Mouse (Mus musculus) right cerebral cortex, postnatal 14 days (tissue): ENCODE measurements around the gene Lsm2.
A peak's percentile ranks its signal among the peaks of the same experiment; 100 is the strongest.
"Not testable (repeated sequence)": the region's sequence is repeated elsewhere in the genome, so short reads cannot be mapped to it uniquely, and the experiment has no call there.

Source experiments
- DNase-seq: peaks from one replicate; pipeline ENCODE4 v3.0.0; 2022

Lsm2 gene

GRCm38 (mm10) chr17:34981690-34982180 is at the start of gene Lsm2:
Lsm2 (plus strand) TSS chr17:34981862.
- DNase-seq: peak; percentile 87

- DNase-seq: no peak
Measured at GRCm38 (mm10) chr17:34932287-34932686, 49.4 kb upstream of the Lsm2 start.

GRCm38 (mm10) chr17:34934031-34934430 is 47.6 kb upstream of the Lsm2 start:
- no peak for DNase-seq

GRCm38 (mm10) chr17:34934830-34935229 is 46.8 kb upstream of the Lsm2 start:
- DNase-seq: no peak

- DNase-seq: no peak
Measured at GRCm38 (mm10) chr17:34937960-34938505, 43.6 kb upstream of the Lsm2 start.

GRCm38 (mm10) chr17:34941344-34942041 is 40.2 kb upstream of the Lsm2 start:
- no peak for DNase-seq

GRCm38 (mm10) chr17:34943128-34943815 is 38.4 kb upstream of the Lsm2 start:
- no peak for DNase-seq

- no peak for DNase-seq
Measured at GRCm38 (mm10) chr17:34944362-34944761, 37.3 kb upstream of the Lsm2 start.

- DNase-seq: no peak
Measured at GRCm38 (mm10) chr17:34946486-34947140, 35.0 kb upstream of the Lsm2 start.

- DNase-seq: no peak
Measured at GRCm38 (mm10) chr17:34947606-34948005, 34.1 kb upstream of the Lsm2 start.

- not testable (repeated sequence) for DNase-seq
Measured at GRCm38 (mm10) chr17:34948721-34949552, 32.7 kb upstream of the Lsm2 start.

GRCm38 (mm10) chr17:34949553-34949969 is 32.1 kb upstream of the Lsm2 start:
- DNase-seq: no peak

- no peak for DNase-seq
Measured at GRCm38 (mm10) chr17:34950514-34951455, 30.9 kb upstream of the Lsm2 start.

GRCm38 (mm10) chr17:34951636-34952377 is 29.9 kb upstream of the Lsm2 start:
- DNase-seq: peak; percentile 38

- peak; percentile 82 for DNase-seq
Measured at GRCm38 (mm10) chr17:34952378-34953040, 29.2 kb upstream of the Lsm2 start.

GRCm38 (mm10) chr17:34953258-34953657 is 28.4 kb upstream of the Lsm2 start:
- DNase-seq: no peak

GRCm38 (mm10) chr17:34953904-34954303 is 27.8 kb upstream of the Lsm2 start:
- no peak for DNase-seq

- no peak for DNase-seq
Measured at GRCm38 (mm10) chr17:34954831-34955230, 26.8 kb upstream of the Lsm2 start.

- no peak for DNase-seq
Measured at GRCm38 (mm10) chr17:34955884-34956283, 25.8 kb upstream of the Lsm2 start.

GRCm38 (mm10) chr17:34956340-34956739 is 25.3 kb upstream of the Lsm2 start:
- DNase-seq: no peak
